Mouse (Mus musculus): ENCODE results near the gene Sppl3.

- TF ChIP-seq POLR2A (IDR thresholded peaks at IDR 0.05; ENCODE audit: extremely low read depth, insufficient read depth, low read length) (no peak), CTCF (IDR thresholded peaks at IDR 0.05; ENCODE audit: low read depth, low read length) (no peak)
Measured at GRCm38 (mm10) chr5:115003224-115003873, 7.6 kb upstream of the Sppl3 start.
